Mouse (Mus musculus) neural tube, embryonic 11.5 days (tissue): ENCODE measurements around the gene F2rl3. TPM values are rescaled to one million over a fixed set of nuclear protein-coding genes. Genes with fewer than 3 reads are reported as not detected.

Experiments used
- ATAC-seq: fragments of 200-750 bp; cut with Nextera tagmentation; 2 replicates; pipeline ENCODE4 v1.8.0; 2017; ENCODE audit warnings: moderate number of reproducible peaks, mild to moderate bottlenecking, moderate TSS enrichment, moderate library complexity; ENCODE audit not compliant: insufficient read depth, low FRiP score, low TSS enrichment
- DNase-seq: peaks from one replicate; pipeline ENCODE4 v3.0.0-alpha.2; 2015; ENCODE audit warnings: low spot score
- H3K27ac ChIP-seq: fragments of 300-500 bp; sonication (generic); 2 replicates; pipeline ENCODE4 v1.5.1; 2014; ENCODE audit warnings: low read depth, mild to moderate bottlenecking, low read length
- H3K27me3 ChIP-seq: fragments of 300-500 bp; sonication (generic); 2 replicates; pipeline ENCODE4 v1.6.1; 2014; ENCODE audit warnings: mild to moderate bottlenecking, low read length, mixed read lengths; ENCODE audit not compliant: control insufficient read depth, insufficient read depth
- H3K36me3 ChIP-seq: fragments of 300-500 bp; sonication (generic); 2 replicates; pipeline ENCODE4 v1.6.1; 2014; ENCODE audit warnings: mild to moderate bottlenecking, low read length, moderate library complexity, mixed read lengths; ENCODE audit not compliant: control insufficient read depth, insufficient read depth
- H3K4me1 ChIP-seq: fragments of 300-500 bp; sonication (generic); 2 replicates; pipeline ENCODE4 v1.6.1; 2014; ENCODE audit warnings: low read length, mixed read lengths; ENCODE audit not compliant: control insufficient read depth, insufficient read depth
- H3K4me2 ChIP-seq: fragments of 300-500 bp; sonication (generic); 2 replicates; pipeline ENCODE4 v1.6.1; 2014; ENCODE audit warnings: low read depth, mild to moderate bottlenecking, moderate library complexity
- H3K4me3 ChIP-seq: fragments of 300-500 bp; sonication (generic); 2 replicates; pipeline ENCODE4 v1.5.1; 2014; ENCODE audit warnings: low read depth, low read length
- H3K9ac ChIP-seq: fragments of 300-500 bp; sonication (generic); 2 replicates; pipeline ENCODE4 v1.6.1; 2014; ENCODE audit warnings: mild to moderate bottlenecking, low read length
- H3K9me3 ChIP-seq: fragments of 300-500 bp; sonication (generic); 2 replicates; pipeline ENCODE4 v1.6.1; 2016; ENCODE audit warnings: low read length; ENCODE audit not compliant: control insufficient read depth
- WGBS: fragments of 180-500 bp; shearing (Covaris S2); extraction: QIAGEN DNeasy Blood & Tissue Kit; methylation state at CpG from one replicate; pipeline ENCODE4 v1.1.7; 2014; 5-methylcytosine and 5-hydroxymethylcytosine counted together
- polyA plus RNA-seq: library from polyadenylated mRNA; unstranded; fragments of >200 nt; fragmentation: Nextera tagmentation; extraction: Ambion mirVana; gene quantifications from 2 replicates; pipeline ENCODE4 v1.2.1, GENCODE M21; 2014

The F2rl3 gene
- polyA plus RNA-seq, 1 experiment from 2014 or later = 2.0 TPM

DNA sequence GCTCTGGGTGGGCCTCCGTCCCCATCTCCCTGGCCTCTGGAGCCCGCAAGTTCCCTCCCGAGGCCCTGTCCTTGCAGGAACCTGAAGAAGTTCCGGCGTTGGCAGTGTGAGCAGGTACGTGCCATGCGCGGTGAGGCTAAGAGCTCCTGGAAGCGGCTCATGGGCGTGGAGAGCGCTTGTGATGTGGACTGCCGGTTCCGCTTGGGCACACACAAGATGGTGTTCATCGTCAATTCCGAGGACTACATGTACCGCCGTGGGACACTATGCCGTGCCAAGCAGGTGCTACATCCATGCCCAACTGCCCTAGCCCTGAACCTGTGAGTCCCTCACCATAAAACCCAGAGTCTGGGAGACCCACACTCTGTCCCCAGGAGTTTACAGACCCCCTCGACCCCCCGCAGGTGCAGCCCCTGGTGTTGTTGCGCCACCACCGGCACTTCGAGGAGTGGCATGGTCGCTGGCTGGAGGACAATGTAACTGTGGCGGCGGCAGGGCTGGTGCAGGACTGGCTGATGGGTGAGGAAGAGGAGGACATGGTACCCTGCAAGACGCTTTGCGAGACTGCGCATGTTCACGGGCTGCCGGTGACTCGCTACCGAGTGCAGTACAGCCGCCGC is 4.8 kb upstream of the F2rl3 start:
- Histone ChIP-seq H3K4me1 (no peaks in the 10 kb centered on the region), H3K27ac (no peak overlapping the region), H3K9ac (no peak overlapping the region), H3K27me3 (no peaks in the 10 kb centered on the region), H3K4me3 (no peak overlapping the region), H3K9me3 (no peaks in the 10 kb centered on the region), H3K4me2 (no peak overlapping the region), H3K36me3 (peaks cover 22% of the 10 kb centered on the region)
- DNase-seq = no peak
- ATAC-seq = no peak
- WGBS = 96% methylated on average over 35 of the region's 35 CpGs

DNA sequence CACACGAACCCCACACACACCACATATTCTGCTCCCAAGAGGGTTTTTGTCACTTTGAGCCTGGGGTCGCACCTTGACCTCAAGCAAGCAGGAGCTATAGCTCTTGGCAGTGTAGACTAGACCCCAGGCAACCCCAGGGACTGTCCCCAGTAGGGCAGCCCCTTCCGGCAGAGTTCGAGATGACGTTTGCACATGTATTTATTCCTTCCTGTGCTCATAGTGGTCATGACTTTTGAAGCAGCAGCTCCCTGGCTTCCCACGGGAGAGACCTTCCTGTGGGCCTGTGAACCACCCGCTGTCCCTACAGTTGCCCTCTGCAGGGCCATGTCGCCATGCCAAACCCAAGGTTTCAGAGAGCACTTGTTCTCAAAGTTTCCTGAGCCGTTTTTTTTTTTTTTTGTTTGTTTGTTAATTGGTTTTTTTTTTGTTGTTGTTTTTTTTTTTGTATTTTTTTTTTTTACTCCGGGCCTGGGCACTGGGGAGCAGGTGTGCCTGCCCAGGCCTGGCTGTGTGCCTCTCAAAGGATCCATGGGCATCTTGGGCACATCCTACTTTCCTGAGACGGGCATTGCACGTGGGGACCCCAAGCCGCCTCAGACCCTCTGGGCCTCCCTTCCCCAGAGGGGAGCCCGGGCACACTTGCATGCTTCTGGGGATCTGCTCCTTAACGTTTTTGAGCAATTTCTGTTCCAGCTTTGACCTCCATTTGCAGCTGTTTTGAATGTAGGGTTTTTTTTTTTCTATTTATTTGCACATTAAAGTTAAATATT is 4.1 kb upstream of the F2rl3 start:
- peaks cover 22% of the 10 kb centered on the region for H3K36me3 ChIP-seq
- ATAC-seq = no peak
- 93% methylated on average over 15 of the region's 15 CpGs for WGBS

DNA sequence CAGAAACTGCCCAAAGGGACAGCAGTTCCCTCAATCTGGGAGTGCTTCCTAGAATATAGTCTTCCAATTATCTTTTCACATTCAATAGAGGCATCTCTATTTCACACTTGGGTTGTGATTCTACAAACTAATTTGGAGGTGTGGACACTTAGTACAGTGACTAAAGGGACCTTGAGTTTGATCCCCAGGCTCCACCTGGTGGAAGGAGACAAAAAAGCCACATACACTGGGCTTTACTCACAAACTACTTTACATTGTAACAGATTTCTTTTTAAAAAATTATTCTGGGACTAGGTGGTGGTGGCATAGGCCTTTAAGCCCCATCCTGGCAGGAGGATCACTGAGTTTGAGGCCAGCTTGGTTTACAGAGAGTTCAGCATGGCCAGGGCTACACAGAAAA is 3.4 kb upstream of the F2rl3 start:
- H3K36me3 ChIP-seq = peaks cover 17% of the 10 kb centered on the region
- H3K4me3 ChIP-seq = no peak overlapping the region
- no peaks in the 10 kb centered on the region for H3K27me3 ChIP-seq
- H3K4me1 ChIP-seq = no peaks in the 10 kb centered on the region
- H3K27ac ChIP-seq = no peak overlapping the region
- H3K9ac ChIP-seq = no peak overlapping the region
- ATAC-seq = no peak
- H3K9me3 ChIP-seq = no peaks in the 10 kb centered on the region
- no peak overlapping the region for H3K4me2 ChIP-seq
- no peak for DNase-seq

More for the DNA sequence above, 4.1 kb upstream of the F2rl3 start:
- H3K4me1 ChIP-seq = no peaks in the 10 kb centered on the region
- no peaks in the 10 kb centered on the region for H3K27me3 ChIP-seq
- no peak overlapping the region for H3K4me3 ChIP-seq
- no peak overlapping the region for H3K9ac ChIP-seq
- DNase-seq = no peak
- H3K4me2 ChIP-seq = no peak overlapping the region
- H3K9me3 ChIP-seq = no peaks in the 10 kb centered on the region
- no peak overlapping the region for H3K27ac ChIP-seq

DNA sequence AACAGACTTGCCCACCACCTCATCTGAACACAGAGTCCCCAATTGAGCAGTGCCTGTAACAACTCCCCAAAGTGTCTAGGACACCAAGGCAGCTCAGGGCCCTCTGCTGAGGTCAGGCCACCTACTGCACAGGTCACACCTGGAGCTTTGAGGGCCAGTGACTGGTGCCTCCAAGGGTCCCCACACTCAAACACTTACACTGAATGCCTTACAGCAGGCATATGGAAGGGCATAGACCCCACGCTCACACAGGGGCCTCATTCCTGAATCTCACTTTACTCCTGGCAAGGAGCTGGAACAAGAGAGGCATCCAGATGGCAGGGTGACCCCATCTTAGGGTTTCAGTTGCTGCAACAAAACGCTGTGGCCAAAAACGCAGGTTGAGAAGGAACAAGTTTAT is 1.5 kb upstream of the F2rl3 start:
- DNase-seq (no peak), ATAC-seq (no peak)
- no peak overlapping the region for H3K4me2 ChIP-seq
- no peaks in the 10 kb centered on the region for H3K4me1 ChIP-seq
- no peak overlapping the region for H3K4me3 ChIP-seq
- 87% methylated on average over 3 of the region's 3 CpGs for WGBS
- no peak overlapping the region for H3K27ac ChIP-seq
- H3K9me3 ChIP-seq = no peaks in the 10 kb centered on the region
- peaks cover 13% of the 10 kb centered on the region; the same call in 1 of the 2 replicates for H3K36me3 ChIP-seq
- no peaks in the 10 kb centered on the region for H3K27me3 ChIP-seq
- H3K9ac ChIP-seq = no peak overlapping the region

DNA sequence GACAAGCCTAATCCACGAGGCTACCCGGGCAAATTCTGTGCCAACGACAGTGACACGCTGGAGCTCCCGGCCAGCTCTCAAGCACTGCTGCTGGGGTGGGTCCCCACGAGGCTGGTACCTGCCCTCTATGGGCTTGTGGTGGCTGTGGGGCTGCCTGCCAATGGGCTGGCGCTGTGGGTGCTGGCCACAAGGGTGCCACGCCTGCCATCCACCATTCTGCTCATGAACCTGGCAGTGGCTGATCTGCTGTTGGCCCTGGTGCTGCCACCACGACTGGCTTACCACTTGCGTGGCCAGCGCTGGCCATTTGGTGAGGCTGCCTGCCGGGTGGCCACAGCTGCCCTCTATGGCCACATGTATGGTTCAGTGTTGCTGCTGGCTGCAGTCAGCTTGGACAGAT is 626 bp downstream of the F2rl3 start:
- H3K9me3 ChIP-seq = no peaks in the 10 kb centered on the region
- H3K27me3 ChIP-seq = no peaks in the 10 kb centered on the region
- H3K4me3 ChIP-seq = no peak overlapping the region
- H3K36me3 ChIP-seq = peaks cover 7% of the 10 kb centered on the region; the same call in 1 of the 2 replicates
- no peak overlapping the region for H3K4me2 ChIP-seq
- WGBS = 87% methylated on average over 12 of the region's 12 CpGs
- DNase-seq = no peak
- no peak for ATAC-seq
- no peak overlapping the region for H3K9ac ChIP-seq
- no peaks in the 10 kb centered on the region for H3K4me1 ChIP-seq
- no peak overlapping the region for H3K27ac ChIP-seq

DNA sequence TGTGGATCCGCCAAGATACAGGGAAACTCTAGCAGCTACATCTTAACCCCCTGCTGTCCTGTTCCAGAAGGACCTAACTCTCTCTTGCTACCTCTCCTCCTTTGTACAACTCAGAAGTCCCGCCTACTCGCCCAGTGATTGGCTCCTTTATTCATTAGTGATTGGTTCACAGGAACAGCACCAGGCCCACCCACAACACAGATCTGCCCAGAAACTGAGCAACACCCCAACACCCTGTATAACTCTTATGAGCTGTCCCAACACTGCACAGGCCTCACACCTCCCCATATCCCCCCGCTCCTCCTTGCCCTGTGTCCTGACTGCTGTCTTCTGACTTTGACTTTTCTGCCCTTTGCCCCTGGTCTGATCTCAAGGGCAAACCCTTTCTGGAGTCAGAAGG is 4.0 kb downstream of the F2rl3 start:
- ATAC-seq (peak; percentile 48; the same call in 1 of the 2 replicates), DNase-seq (no peak)
- Histone ChIP-seq H3K27me3 (no peaks in the 10 kb centered on the region), H3K9me3 (no peaks in the 10 kb centered on the region), H3K27ac (no peak overlapping the region), H3K4me1 (no peaks in the 10 kb centered on the region), H3K4me2 (no peak overlapping the region), H3K4me3 (no peak overlapping the region), H3K36me3 (no peaks in the 10 kb centered on the region), H3K9ac (no peak overlapping the region)
- WGBS = 74% methylated on average over 4 of the region's 4 CpGs

DNA sequence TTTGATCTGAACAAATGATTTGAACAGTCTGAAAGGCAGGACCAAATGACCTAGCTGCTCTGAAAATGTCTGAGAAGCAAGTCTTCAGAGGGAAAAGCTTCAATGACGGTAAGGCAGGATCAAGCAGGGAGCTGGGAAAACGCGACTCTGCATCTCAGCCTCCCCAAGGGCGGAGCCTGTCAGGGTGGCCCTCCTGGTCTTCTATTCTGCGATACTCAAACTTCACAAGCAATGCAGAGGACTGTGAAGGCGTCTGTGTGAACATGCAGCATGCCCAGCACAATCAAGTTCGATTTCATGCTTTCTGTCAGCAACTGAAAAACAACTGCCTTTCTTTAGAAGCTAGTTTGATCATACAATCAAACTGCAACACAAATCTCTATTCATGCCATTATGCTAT is 5.1 kb downstream of the F2rl3 start:
- Histone ChIP-seq H3K27me3 (no peaks in the 10 kb centered on the region), H3K4me2 (no peak overlapping the region), H3K9me3 (no peaks in the 10 kb centered on the region), H3K36me3 (no peaks in the 10 kb centered on the region), H3K4me3 (no peak overlapping the region), H3K27ac (no peak overlapping the region), H3K4me1 (no peaks in the 10 kb centered on the region), H3K9ac (no peak overlapping the region)
- WGBS = 40% methylated on average over 7 of the region's 7 CpGs
- DNase-seq (no peak), ATAC-seq (no peak)

DNA sequence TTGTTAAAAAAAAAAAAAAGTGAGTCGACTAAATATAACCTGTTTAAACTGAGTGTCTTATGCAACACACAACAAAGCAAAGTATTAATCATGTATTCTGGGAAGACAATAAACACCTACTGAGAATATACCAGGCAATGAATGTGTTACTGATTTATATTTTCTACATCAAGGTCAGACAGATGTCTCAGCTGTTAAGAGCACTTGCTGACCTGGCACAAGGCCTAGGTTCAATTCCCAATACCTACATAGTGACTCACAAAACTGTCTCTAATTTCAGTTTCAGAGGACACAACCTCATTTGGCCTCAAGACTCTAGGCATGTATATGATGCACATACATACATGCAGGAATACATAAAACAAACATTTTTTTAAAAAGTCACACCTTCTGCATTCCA is 16.1 kb downstream of the F2rl3 start:
- DNase-seq (no peak), ATAC-seq (no peak)
- Histone ChIP-seq H3K27me3 (no peaks in the 10 kb centered on the region), H3K4me1 (no peaks in the 10 kb centered on the region), H3K4me2 (no peak overlapping the region), H3K36me3 (no peaks in the 10 kb centered on the region), H3K9me3 (no peaks in the 10 kb centered on the region), H3K9ac (no peak overlapping the region), H3K27ac (no peak overlapping the region), H3K4me3 (no peak overlapping the region)
- WGBS = 88% methylated on average over 1 of the region's 1 CpGs

DNA sequence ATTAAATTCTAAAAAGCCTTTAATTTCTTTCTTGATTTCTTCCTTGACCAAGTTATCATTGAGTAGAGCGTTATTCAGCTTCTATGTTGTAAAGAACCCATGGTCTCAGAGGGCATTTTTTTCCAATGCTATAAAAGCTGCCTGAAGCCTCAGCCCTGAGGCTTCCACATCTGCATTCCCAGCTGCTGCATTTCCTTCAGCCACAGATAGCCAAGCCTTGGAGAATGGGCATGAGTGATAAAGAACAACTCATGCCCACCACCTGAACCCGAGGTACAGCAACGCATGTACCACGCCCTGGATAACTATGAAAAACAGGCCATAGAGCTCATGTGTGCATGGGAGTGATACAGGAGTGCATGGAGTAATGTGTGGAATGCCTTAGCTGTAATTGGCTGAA is 19.0 kb downstream of the F2rl3 start:
- Histone ChIP-seq H3K4me2 (no peak overlapping the region), H3K4me3 (no peak overlapping the region), H3K9ac (no peak overlapping the region), H3K27ac (no peak overlapping the region), H3K4me1 (no peaks in the 10 kb centered on the region), H3K9me3 (no peaks in the 10 kb centered on the region), H3K27me3 (no peaks in the 10 kb centered on the region), H3K36me3 (no peaks in the 10 kb centered on the region)
- DNase-seq (no peak), ATAC-seq (no peak)
- WGBS = 92% methylated on average over 4 of the region's 4 CpGs
